Mouse (Mus musculus) thymus, adult 2 months (tissue): ENCODE results near the gene Plxnb1. TPM values are rescaled to one million over a fixed set of nuclear protein-coding genes. Genes with fewer than 3 reads are reported as not detected.

Experiments used
- DNase-seq: peaks from one replicate; pipeline ENCODE4 v3.0.0; 2021
- H3K27ac ChIP-seq: fragments of 200-500 bp; 2 replicates; pipeline ENCODE4 v1.5.1; 2012; ENCODE audit warnings: low read length, control low read depth; ENCODE audit not compliant: control insufficient read depth, insufficient read depth
- H3K27me3 ChIP-seq: fragments of 200-500 bp; 2 replicates; pipeline ENCODE4 v1.6.1; 2012; ENCODE audit warnings: mild to moderate bottlenecking, low read length, moderate library complexity, mixed read lengths; ENCODE audit not compliant: control insufficient read depth, insufficient read depth
- H3K36me3 ChIP-seq: fragments of 200-500 bp; 2 replicates; pipeline ENCODE4 v1.6.1; 2012; ENCODE audit warnings: mild to moderate bottlenecking, low read length, moderate library complexity; ENCODE audit not compliant: control insufficient read depth, insufficient read depth
- H3K4me1 ChIP-seq: fragments of 200-500 bp; replicated peaks from 2 replicates; pipeline ENCODE4 v1.6.1; 2012; ENCODE audit warnings: low read length; ENCODE audit not compliant: control insufficient read depth, insufficient read depth
- H3K4me3 ChIP-seq: fragments of 200-500 bp; 2 replicates; pipeline ENCODE4 v1.5.1; 2012; ENCODE audit warnings: mild to moderate bottlenecking, low read length, control low read depth, moderate library complexity; ENCODE audit not compliant: control insufficient read depth, insufficient read depth
- CTCF ChIP-seq: fragments of 200-500 bp; IDR thresholded peaks from 2 replicates; pipeline ENCODE4 v1.5.1; 2012; ENCODE audit warnings: mild to moderate bottlenecking, control low read depth, low read length, moderate library complexity, borderline replicate concordance; ENCODE audit not compliant: control insufficient read depth, poor library complexity, insufficient read depth; ENCODE audit errors: extremely low read depth
- POLR2A ChIP-seq: fragments of 200-500 bp; IDR thresholded peaks from 2 replicates; pipeline ENCODE4 v1.6.1; 2012; ENCODE audit warnings: mild to moderate bottlenecking, low read length, control low read depth, moderate library complexity; ENCODE audit not compliant: control insufficient read depth, poor library complexity, insufficient read depth; ENCODE audit errors: extremely low read depth
- WGBS: fragments of 180-500 bp; shearing (Covaris S2); methylation state at CpG from one replicate; pipeline ENCODE4 v1.1.7; 2018; 5-methylcytosine and 5-hydroxymethylcytosine counted together
- polyA plus RNA-seq: library from polyadenylated mRNA; depleted of rRNA; stranded (reverse); fragments of >200 nt; gene quantifications from 2 replicates; pipeline ENCODE4 v1.2.3, GENCODE M21; 2012

The Plxnb1 gene
- polyA plus RNA-seq, 1 experiment: 25.6 TPM

DNA sequence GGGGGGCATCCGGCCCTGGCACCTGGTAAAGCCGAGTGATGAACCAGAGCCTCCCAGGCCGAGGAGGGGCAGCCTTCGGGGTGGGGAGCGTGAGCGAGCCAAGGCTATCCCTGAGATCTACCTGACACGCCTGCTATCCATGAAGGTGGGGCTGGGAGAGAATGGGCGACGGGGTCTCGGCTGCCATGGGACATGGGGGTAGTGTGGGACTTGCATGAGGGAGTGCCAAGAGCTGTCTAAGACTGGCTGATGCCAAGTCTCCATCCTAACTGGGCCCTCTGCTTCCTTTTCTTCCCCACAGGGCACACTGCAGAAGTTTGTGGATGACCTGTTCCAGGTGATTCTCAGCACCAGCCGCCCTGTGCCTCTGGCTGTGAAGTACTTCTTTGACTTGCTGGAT lies 19.1 kb downstream of the Plxnb1 start:
- Histone ChIP-seq H3K27me3 (no peaks in the 10 kb centered on the region), H3K36me3 (no peaks in the 10 kb centered on the region), H3K4me3 (no peak overlapping the region), H3K27ac (no peak overlapping the region), H3K4me1 (no peaks in the 10 kb centered on the region)
- TF ChIP-seq POLR2A: no peak
- no peak for TF ChIP-seq CTCF
- WGBS: 94% methylated on average over 11 of the region's 11 CpGs
- DNase-seq: no peak

DNA sequence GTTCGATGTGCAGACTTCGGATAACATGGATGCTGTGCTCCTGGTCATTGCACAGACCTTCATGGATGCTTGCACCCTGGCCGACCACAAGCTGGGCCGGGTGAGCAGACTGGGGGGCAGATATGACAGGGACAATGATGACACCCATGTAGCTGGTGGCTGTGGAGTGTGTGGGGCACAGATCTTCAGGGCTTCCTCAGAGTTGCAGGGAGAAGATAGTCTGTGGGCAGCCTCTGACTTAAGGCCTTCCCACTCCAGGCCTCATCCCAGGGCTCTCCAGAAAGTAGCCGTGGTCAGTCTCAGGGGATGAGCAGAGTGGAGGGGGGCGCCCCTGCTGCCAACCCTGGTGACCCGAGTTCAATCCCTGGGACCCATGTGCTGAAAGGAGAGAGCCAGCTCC lies 19.7 kb downstream of the Plxnb1 start:
- DNase-seq: no peak
- H3K27ac ChIP-seq: no peak overlapping the region
- no peak for TF ChIP-seq CTCF
- no peak for TF ChIP-seq POLR2A
- H3K36me3 ChIP-seq: no peaks in the 10 kb centered on the region
- H3K4me3 ChIP-seq: no peak overlapping the region
- WGBS: 96% methylated on average over 7 of the region's 7 CpGs
- H3K27me3 ChIP-seq: no peaks in the 10 kb centered on the region
- H3K4me1 ChIP-seq: no peaks in the 10 kb centered on the region

GRCm38 (mm10) chr9:109116205-109116604 lies 21.0 kb downstream of the Plxnb1 start:
- 95% methylated on average over 10 of the region's 10 CpGs for WGBS

GRCm38 (mm10) chr9:109118106-109118505 lies 22.9 kb downstream of the Plxnb1 start:
- H3K27me3 ChIP-seq: no peaks in the 10 kb centered on the region
- WGBS: 93% methylated on average over 4 of the region's 4 CpGs
- H3K4me3 ChIP-seq: no peak overlapping the region
- DNase-seq: no peak
- H3K4me1 ChIP-seq: no peaks in the 10 kb centered on the region
- TF ChIP-seq POLR2A (no peak), CTCF (no peak)
- H3K27ac ChIP-seq: no peak overlapping the region
- H3K36me3 ChIP-seq: no peaks in the 10 kb centered on the region

More at GRCm38 (mm10) chr9:109116205-109116604, 21.0 kb downstream of the Plxnb1 start:
- DNase-seq: no peak
- Histone ChIP-seq H3K4me3 (no peak overlapping the region), H3K27me3 (no peaks in the 10 kb centered on the region), H3K36me3 (no peaks in the 10 kb centered on the region), H3K27ac (no peak overlapping the region), H3K4me1 (no peaks in the 10 kb centered on the region)
- no peak for TF ChIP-seq POLR2A
- TF ChIP-seq CTCF: no peak

GRCm38 (mm10) chr9:109119571-109119970 lies 24.4 kb downstream of the Plxnb1 start:
- no peak overlapping the region for H3K27ac ChIP-seq
- H3K27me3 ChIP-seq: no peaks in the 10 kb centered on the region
- H3K4me3 ChIP-seq: no peak overlapping the region
- TF ChIP-seq CTCF (no peak), POLR2A (no peak)
- WGBS: 90% methylated on average over 9 of the region's 9 CpGs
- no peaks in the 10 kb centered on the region for H3K36me3 ChIP-seq
- H3K4me1 ChIP-seq: no peaks in the 10 kb centered on the region
- no peak for DNase-seq

DNA sequence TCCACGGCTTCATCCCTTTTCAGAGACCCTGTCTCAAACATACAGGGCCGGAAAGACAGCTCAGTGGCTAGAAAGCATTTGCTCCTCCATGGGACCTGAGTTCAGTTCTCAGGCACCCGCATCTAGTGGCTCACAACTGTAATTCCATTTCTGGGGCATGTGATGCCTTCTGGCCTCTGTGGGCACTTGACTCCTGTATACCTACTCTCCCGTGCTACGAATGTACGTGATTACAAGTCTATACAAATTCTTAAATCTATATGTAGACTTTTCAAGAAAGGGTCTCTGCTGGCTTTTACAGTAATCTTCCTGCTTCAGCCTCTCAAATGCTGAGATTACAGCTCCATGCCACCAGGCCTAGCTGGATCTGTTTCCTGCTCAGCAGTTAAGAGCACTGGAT lies 25.8 kb downstream of the Plxnb1 start:
- Histone ChIP-seq H3K27ac (no peak overlapping the region), H3K27me3 (no peaks in the 10 kb centered on the region), H3K36me3 (no peaks in the 10 kb centered on the region), H3K4me1 (no peaks in the 10 kb centered on the region), H3K4me3 (no peak overlapping the region)
- 95% methylated on average over 6 of the region's 6 CpGs for WGBS
- TF ChIP-seq POLR2A (no peak), CTCF (no peak)
- DNase-seq: no peak

- WGBS: 46% methylated on average over 2 of the region's 2 CpGs
- Histone ChIP-seq H3K27me3 (no peaks in the 10 kb centered on the region), H3K4me1 (no peaks in the 10 kb centered on the region), H3K4me3 (no peak overlapping the region), H3K36me3 (no peaks in the 10 kb centered on the region), H3K27ac (no peak overlapping the region)
- DNase-seq: peak; percentile 30
- TF ChIP-seq CTCF (no peak), POLR2A (no peak)
These were observed 27.4 kb downstream of the Plxnb1 start for GRCm38 (mm10) chr9:109122553-109123085.
